Mouse (Mus musculus) forebrain, embryonic 15.5 days (tissue): Measurements from ENCODE around the gene Epp13. TPM values are rescaled to one million over a fixed set of nuclear protein-coding genes. Genes with fewer than 3 reads are reported as not detected.
"Not testable (repeated sequence)": the region's sequence is repeated elsewhere in the genome, so short reads cannot be mapped to it uniquely, and the experiment has no call there.

Experiments
- ATAC-seq: fragments of 200-750 bp; cut with Nextera tagmentation; replicated peaks from 2 replicates; pipeline ENCODE4 v1.8.0; 2017; ENCODE audit warnings: mild to moderate bottlenecking, moderate TSS enrichment, moderate library complexity
- H3K27ac ChIP-seq: fragments of 300-500 bp; sonication (generic); replicated peaks from 2 replicates; pipeline ENCODE4 v1.5.1; 2015; ENCODE audit warnings: mild to moderate bottlenecking, inconsistent platforms
- H3K27me3 ChIP-seq: fragments of 300-500 bp; sonication (generic); 2 replicates; pipeline ENCODE4 v1.6.1; 2015; ENCODE audit warnings: inconsistent platforms
- H3K36me3 ChIP-seq: fragments of 300-500 bp; sonication (generic); 2 replicates; pipeline ENCODE4 v1.6.1; 2015; ENCODE audit warnings: mild to moderate bottlenecking, inconsistent platforms
- H3K4me1 ChIP-seq: fragments of 300-500 bp; sonication (generic); 2 replicates; pipeline ENCODE4 v1.6.1; 2015; ENCODE audit warnings: inconsistent platforms
- H3K4me2 ChIP-seq: fragments of 300-500 bp; sonication (generic); replicated peaks from 2 replicates; pipeline ENCODE4 v1.6.1; 2015; ENCODE audit warnings: mild to moderate bottlenecking, inconsistent platforms
- H3K4me3 ChIP-seq: fragments of 300-500 bp; sonication (generic); 2 replicates; pipeline ENCODE4 v1.5.1; 2015; ENCODE audit warnings: mild to moderate bottlenecking, inconsistent platforms
- H3K9ac ChIP-seq: fragments of 300-500 bp; sonication (generic); replicated peaks from 2 replicates; pipeline ENCODE4 v1.6.1; 2015; ENCODE audit warnings: mild to moderate bottlenecking, inconsistent platforms
- H3K9me3 ChIP-seq: fragments of 300-500 bp; sonication (generic); 2 replicates; pipeline ENCODE4 v1.6.1; 2016; ENCODE audit warnings: inconsistent platforms
- WGBS: fragments of 180-500 bp; shearing (Covaris S2); methylation state at CpG from one replicate; pipeline ENCODE4 v1.1.7; 2015; ENCODE audit warnings: mixed read lengths; 5-methylcytosine and 5-hydroxymethylcytosine counted together
- polyA plus RNA-seq: library from polyadenylated mRNA; unstranded; fragments of >200 nt; fragmentation: Nextera tagmentation; extraction: Ambion mirVana; gene quantifications from 2 replicates; pipeline ENCODE4 v1.2.1, GENCODE M21; 2015

Gene Epp13
- polyA plus RNA-seq, 1 experiment from 2014 or later = not detected

GRCm38 (mm10) chr7:6258232-6259220 is 6.0 kb downstream of the Epp13 start:
- WGBS = 35% methylated on average over 16 of the region's 16 CpGs

GRCm38 (mm10) chr7:6260004-6260403 is 7.5 kb downstream of the Epp13 start:
- not testable (repeated sequence) for H3K36me3 ChIP-seq, H3K4me3 ChIP-seq, ATAC-seq, H3K4me1 ChIP-seq, H3K9me3 ChIP-seq, H3K27me3 ChIP-seq, H3K9ac ChIP-seq, H3K4me2 ChIP-seq, H3K27ac ChIP-seq
- WGBS = 60% methylated on average over 2 of the region's 2 CpGs

More at GRCm38 (mm10) chr7:6258232-6259220, 6.0 kb downstream of the Epp13 start:
- Histone ChIP-seq H3K36me3 (no peaks in the 10 kb centered on the region), H3K4me2 (no peak overlapping the region), H3K27ac (no peak overlapping the region), H3K27me3 (no peaks in the 10 kb centered on the region), H3K9ac (no peak overlapping the region), H3K4me3 (no peak overlapping the region), H3K4me1 (no peaks in the 10 kb centered on the region), H3K9me3 (no peaks in the 10 kb centered on the region)
- no peak for ATAC-seq

GRCm38 (mm10) chr7:6262120-6262519 is 9.6 kb downstream of the Epp13 start:
- H3K4me2 ChIP-seq = no peak overlapping the region
- no peaks in the 10 kb centered on the region for H3K9me3 ChIP-seq
- H3K4me1 ChIP-seq = no peaks in the 10 kb centered on the region
- no peak for ATAC-seq
- H3K36me3 ChIP-seq = no peaks in the 10 kb centered on the region
- H3K9ac ChIP-seq = no peak overlapping the region
- H3K4me3 ChIP-seq = no peak overlapping the region
- H3K27ac ChIP-seq = no peak overlapping the region
- H3K27me3 ChIP-seq = no peaks in the 10 kb centered on the region
- 90% methylated on average over 3 of the region's 3 CpGs for WGBS

- Histone ChIP-seq H3K9ac (no peak overlapping the region), H3K4me1 (no peaks in the 10 kb centered on the region), H3K36me3 (no peaks in the 10 kb centered on the region), H3K27ac (no peak overlapping the region), H3K4me3 (no peak overlapping the region), H3K9me3 (no peaks in the 10 kb centered on the region), H3K4me2 (no peak overlapping the region), H3K27me3 (no peaks in the 10 kb centered on the region)
- no peak for ATAC-seq
- 81% methylated on average over 4 of the region's 4 CpGs for WGBS
Measured at GRCm38 (mm10) chr7:6262984-6263383, 10.5 kb downstream of the Epp13 start.

GRCm38 (mm10) chr7:6265695-6266094 is 13.2 kb downstream of the Epp13 start:
- H3K27ac ChIP-seq = no peak overlapping the region
- H3K9ac ChIP-seq = no peak overlapping the region
- H3K4me3 ChIP-seq = no peak overlapping the region
- no peaks in the 10 kb centered on the region for H3K9me3 ChIP-seq
- WGBS = 57% methylated on average over 8 of the region's 8 CpGs
- H3K27me3 ChIP-seq = no peaks in the 10 kb centered on the region
- no peaks in the 10 kb centered on the region for H3K4me1 ChIP-seq
- H3K4me2 ChIP-seq = no peak overlapping the region
- no peaks in the 10 kb centered on the region for H3K36me3 ChIP-seq
- ATAC-seq = no peak

- no peaks in the 10 kb centered on the region for H3K27me3 ChIP-seq
- no peak overlapping the region for H3K9ac ChIP-seq
- no peaks in the 10 kb centered on the region for H3K9me3 ChIP-seq
- WGBS = 55% methylated on average over 3 of the region's 3 CpGs
- H3K4me2 ChIP-seq = no peak overlapping the region
- no peaks in the 10 kb centered on the region for H3K36me3 ChIP-seq
- H3K27ac ChIP-seq = no peak overlapping the region
- peaks cover 3% of the 10 kb centered on the region; the same call in 1 of the 2 replicates for H3K4me1 ChIP-seq
- ATAC-seq = no peak
- no peak overlapping the region for H3K4me3 ChIP-seq
Measured at GRCm38 (mm10) chr7:6277906-6278305, 25.4 kb downstream of the Epp13 start.

- H3K9me3 ChIP-seq = no peaks in the 10 kb centered on the region
- 0% methylated on average over 1 of the region's 1 CpGs for WGBS
- peaks cover 23% of the 10 kb centered on the region for H3K4me1 ChIP-seq
- H3K27me3 ChIP-seq = no peaks in the 10 kb centered on the region
- peak overlapping the region; percentile 61 for H3K9ac ChIP-seq
- H3K36me3 ChIP-seq = no peaks in the 10 kb centered on the region
- peak overlapping the region; percentile 94 for H3K27ac ChIP-seq
- ATAC-seq = no peak
- peak overlapping the region; percentile 59 for H3K4me3 ChIP-seq
- peak overlapping the region; percentile 51 for H3K4me2 ChIP-seq
Measured at GRCm38 (mm10) chr7:6282749-6283148, 30.2 kb downstream of the Epp13 start.

- Histone ChIP-seq H3K9me3 (no peaks in the 10 kb centered on the region), H3K27ac (peak overlapping the region; percentile 94), H3K36me3 (no peaks in the 10 kb centered on the region), H3K4me1 (peaks cover 28% of the 10 kb centered on the region), H3K27me3 (no peaks in the 10 kb centered on the region), H3K4me2 (peak overlapping the region; percentile 51), H3K9ac (peak overlapping the region; percentile 61), H3K4me3 (peak overlapping the region; percentile 59)
- peak; percentile 78 for ATAC-seq
- 1% methylated on average over 23 of the region's 23 CpGs for WGBS
Measured at GRCm38 (mm10) chr7:6283451-6284075, 31.1 kb downstream of the Epp13 start.

- Histone ChIP-seq H3K9ac (no peak overlapping the region), H3K4me1 (peaks cover 28% of the 10 kb centered on the region), H3K27me3 (no peaks in the 10 kb centered on the region), H3K27ac (peak overlapping the region; percentile 94), H3K36me3 (0 out of 2 replicates have a peak, but pooled peaks cover under 1% of the 10 kb centered on the region), H3K9me3 (no peaks in the 10 kb centered on the region), H3K4me3 (0 out of 2 replicates have a peak overlapping the region, but pooled peaks have one; percentile 59), H3K4me2 (no peak overlapping the region)
- ATAC-seq = no peak
- WGBS = 93% methylated on average over 4 of the region's 4 CpGs
Measured at GRCm38 (mm10) chr7:6284442-6285012, 32.0 kb downstream of the Epp13 start.

- WGBS = 93% methylated on average over 6 of the region's 6 CpGs
- Histone ChIP-seq H3K27ac (peak overlapping the region; percentile 88; the same call in 1 of the 2 replicates), H3K4me3 (peak overlapping the region; percentile 58), H3K4me2 (no peak overlapping the region), H3K9me3 (no peaks in the 10 kb centered on the region), H3K36me3 (0 out of 2 replicates have a peak, but pooled peaks cover 5% of the 10 kb centered on the region), H3K27me3 (no peaks in the 10 kb centered on the region), H3K9ac (no peak overlapping the region), H3K4me1 (peaks cover 28% of the 10 kb centered on the region)
- ATAC-seq = no peak
Measured at GRCm38 (mm10) chr7:6285366-6285765, 32.9 kb downstream of the Epp13 start.

GRCm38 (mm10) chr7:6285842-6286705 is 33.6 kb downstream of the Epp13 start, which contains the start of gene Zfp667:
Gene Zfp667, plus strand, starts transcription at chr7:6286579.
- peak within 1 kb of the TSS; percentile 58 for H3K4me3 ChIP-seq
- peak within 1 kb of the TSS; percentile 83 for H3K4me2 ChIP-seq
- H3K4me1 ChIP-seq = peaks cover 28% of the 10 kb centered on the region
- H3K9ac ChIP-seq = peak within 1 kb of the TSS; percentile 55
- peak; percentile 76 for ATAC-seq
- peak within 1 kb of the TSS; percentile 88 for H3K27ac ChIP-seq
- H3K27me3 ChIP-seq = no peaks in the 10 kb centered on the region
- no peaks in the 10 kb centered on the region for H3K9me3 ChIP-seq
- 3% methylated on average over 50 of the region's 50 CpGs for WGBS
- H3K36me3 ChIP-seq = 0 out of 2 replicates have a peak, but pooled peaks cover 5% of the 10 kb centered on the region
